Mouse (Mus musculus): ENCODE results near the gene Llgl2. TPM values are rescaled to one million over a fixed set of nuclear protein-coding genes. Genes with fewer than 3 reads are reported as not detected.

Gene Llgl2
- polyA plus RNA-seq, 1 experiment from 2014 or later, result 41.1 TPM

DNA sequence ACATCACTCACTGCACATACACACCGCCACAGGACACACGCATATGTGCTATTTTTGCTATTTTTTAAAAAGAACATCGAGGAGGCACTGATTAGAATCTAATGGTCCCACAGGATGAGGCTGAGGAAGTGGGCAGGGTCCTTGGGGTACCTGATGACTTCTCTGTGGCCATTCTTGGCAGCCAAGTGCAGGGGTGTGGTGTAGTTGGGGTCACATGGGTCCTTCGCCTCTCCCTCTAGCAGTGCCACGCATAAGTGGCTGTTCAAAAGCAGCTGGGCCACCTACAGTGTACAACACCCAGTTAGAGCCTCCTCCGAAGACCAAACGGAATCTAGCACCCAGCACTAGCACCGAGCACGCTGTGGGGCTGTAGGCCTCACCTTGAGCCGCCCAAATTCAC lies 17.7 kb upstream of the Llgl2 start:
- WGBS, result 92% methylated on average over 10 of the region's 10 CpGs
- Histone ChIP-seq H3K27me3 (ENCODE audit: control insufficient read depth, insufficient read depth, low read length) (no peaks in the 10 kb centered on the region), H3K4me1 (ENCODE audit: control insufficient read depth, insufficient read depth, low read length) (peaks cover 29% of the 10 kb centered on the region), H3K9ac (replicated peaks; ENCODE audit: low read depth, low read length) (no peak overlapping the region), H3K27ac (ENCODE audit: low read length) (no peak overlapping the region), H3K4me3 (ENCODE audit: low read depth, low read length) (no peak overlapping the region), H3K4me2 (replicated peaks; ENCODE audit: low read depth, low read length) (no peak overlapping the region), H3K36me3 (ENCODE audit: control insufficient read depth, insufficient read depth, low read length) (peaks cover 54% of the 10 kb centered on the region), H3K9me3 (ENCODE audit: control insufficient read depth, low read depth, low read length) (no peaks in the 10 kb centered on the region)
- no peak for ATAC-seq (ENCODE audit: insufficient number of reproducible peaks, insufficient read depth, low FRiP score, low read depth)

- Histone ChIP-seq H3K36me3 (ENCODE audit: control insufficient read depth, insufficient read depth, low read length) (peaks cover 47% of the 10 kb centered on the region), H3K27me3 (ENCODE audit: control insufficient read depth, insufficient read depth, low read length) (no peaks in the 10 kb centered on the region), H3K9ac (replicated peaks; ENCODE audit: low read depth, low read length) (no peak overlapping the region), H3K9me3 (ENCODE audit: control insufficient read depth, low read depth, low read length) (no peaks in the 10 kb centered on the region), H3K4me3 (ENCODE audit: low read depth, low read length) (no peak overlapping the region), H3K4me2 (replicated peaks; ENCODE audit: low read depth, low read length) (no peak overlapping the region), H3K4me1 (ENCODE audit: control insufficient read depth, insufficient read depth, low read length) (peaks cover 40% of the 10 kb centered on the region), H3K27ac (ENCODE audit: low read length) (peak overlapping the region; percentile 22; the same call in 1 of the 2 replicates)
- WGBS, result 68% methylated on average over 6 of the region's 6 CpGs
- ATAC-seq (ENCODE audit: insufficient number of reproducible peaks, insufficient read depth, low FRiP score, low read depth), result no peak
Observed at GRCm38 (mm10) chr11:115807306-115807705, 16.5 kb upstream of the Llgl2 start.

- H3K27me3 ChIP-seq (ENCODE audit: control insufficient read depth, insufficient read depth, low read length), result no peaks in the 10 kb centered on the region
- ATAC-seq (ENCODE audit: insufficient number of reproducible peaks, insufficient read depth, low FRiP score, low read depth), result no peak
- no peak overlapping the region for H3K4me3 ChIP-seq (ENCODE audit: low read depth, low read length)
- 63% methylated on average over 11 of the region's 11 CpGs for WGBS
- peaks cover 44% of the 10 kb centered on the region for H3K4me1 ChIP-seq (ENCODE audit: control insufficient read depth, insufficient read depth, low read length)
- H3K9me3 ChIP-seq (ENCODE audit: control insufficient read depth, low read depth, low read length), result no peaks in the 10 kb centered on the region
- H3K27ac ChIP-seq (ENCODE audit: low read length), result peak overlapping the region; percentile 68; the same call in 1 of the 2 replicates
- peaks cover 41% of the 10 kb centered on the region for H3K36me3 ChIP-seq (ENCODE audit: control insufficient read depth, insufficient read depth, low read length)
- H3K4me2 ChIP-seq (replicated peaks; ENCODE audit: low read depth, low read length), result no peak overlapping the region
- H3K9ac ChIP-seq (replicated peaks; ENCODE audit: low read depth, low read length), result no peak overlapping the region
Observed at GRCm38 (mm10) chr11:115807971-115808370, 15.9 kb upstream of the Llgl2 start.

DNA sequence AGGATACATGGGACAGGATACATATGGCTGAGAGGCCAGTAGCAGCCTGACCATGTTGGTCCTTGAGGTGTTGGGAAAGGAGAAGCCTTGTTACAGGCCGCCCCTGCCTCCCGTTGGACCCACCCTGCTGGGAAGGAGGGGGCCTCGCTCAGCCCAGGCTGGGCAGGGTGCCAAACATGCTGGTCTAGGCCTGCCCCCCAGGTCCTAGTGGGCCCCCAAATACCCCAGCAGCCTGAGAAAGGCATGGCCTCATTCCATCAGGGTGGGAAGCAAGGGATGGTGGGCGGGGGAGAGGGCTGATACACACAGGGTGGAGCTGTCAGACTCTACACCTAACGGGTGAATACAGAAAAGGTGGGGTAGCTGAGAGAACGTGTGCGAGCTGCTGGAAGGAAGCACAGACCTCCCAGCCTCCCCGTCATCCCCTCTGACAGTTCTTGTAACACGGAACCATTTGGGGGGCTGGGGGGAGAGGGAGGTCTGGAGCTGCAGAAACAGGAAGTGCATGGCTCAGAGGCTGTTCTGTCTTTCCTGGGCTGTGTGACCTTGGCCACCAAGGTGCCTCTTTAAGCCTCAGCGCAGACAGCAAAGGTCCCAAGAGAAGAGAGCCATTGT lies 15.0 kb upstream of the Llgl2 start:
- no peaks in the 10 kb centered on the region for H3K27me3 ChIP-seq (ENCODE audit: control insufficient read depth, insufficient read depth, low read length)
- H3K36me3 ChIP-seq (ENCODE audit: control insufficient read depth, insufficient read depth, low read length), result peaks cover 32% of the 10 kb centered on the region
- peaks cover 44% of the 10 kb centered on the region for H3K4me1 ChIP-seq (ENCODE audit: control insufficient read depth, insufficient read depth, low read length)
- no peak overlapping the region for H3K4me3 ChIP-seq (ENCODE audit: low read depth, low read length)
- no peak overlapping the region; the same call in 1 of the 2 replicates for H3K9ac ChIP-seq (replicated peaks; ENCODE audit: low read depth, low read length)
- peak; percentile 15; the same call in 1 of the 2 replicates for ATAC-seq (ENCODE audit: insufficient number of reproducible peaks, insufficient read depth, low FRiP score, low read depth)
- H3K27ac ChIP-seq (ENCODE audit: low read length), result peak overlapping the region; percentile 68
- no peaks in the 10 kb centered on the region for H3K9me3 ChIP-seq (ENCODE audit: control insufficient read depth, low read depth, low read length)
- peak overlapping the region; percentile 25 for H3K4me2 ChIP-seq (replicated peaks; ENCODE audit: low read depth, low read length)
- WGBS, result 15% methylated on average over 10 of the region's 10 CpGs

- ATAC-seq (ENCODE audit: insufficient number of reproducible peaks, insufficient read depth, low FRiP score, low read depth), result no peak
Observed at GRCm38 (mm10) chr11:115809311-115809781, 14.5 kb upstream of the Llgl2 start.

GRCm38 (mm10) chr11:115810377-115810776 lies 13.5 kb upstream of the Llgl2 start:
- peak overlapping the region; percentile 25 for H3K4me2 ChIP-seq (replicated peaks; ENCODE audit: low read depth, low read length)
- H3K36me3 ChIP-seq (ENCODE audit: control insufficient read depth, insufficient read depth, low read length), result peaks cover 17% of the 10 kb centered on the region; the same call in 1 of the 2 replicates
- peaks cover 46% of the 10 kb centered on the region for H3K4me1 ChIP-seq (ENCODE audit: control insufficient read depth, insufficient read depth, low read length)
- no peaks in the 10 kb centered on the region for H3K27me3 ChIP-seq (ENCODE audit: control insufficient read depth, insufficient read depth, low read length)
- ATAC-seq (ENCODE audit: insufficient number of reproducible peaks, insufficient read depth, low FRiP score, low read depth), result no peak
- peak overlapping the region; percentile 68; the same call in 1 of the 2 replicates for H3K27ac ChIP-seq (ENCODE audit: low read length)
- H3K9me3 ChIP-seq (ENCODE audit: control insufficient read depth, low read depth, low read length), result no peaks in the 10 kb centered on the region
- 54% methylated on average over 14 of the region's 14 CpGs for WGBS
- H3K9ac ChIP-seq (replicated peaks; ENCODE audit: low read depth, low read length), result no peak overlapping the region
- H3K4me3 ChIP-seq (ENCODE audit: low read depth, low read length), result 0 out of 2 replicates have a peak overlapping the region, but pooled peaks have one; percentile 92

More at GRCm38 (mm10) chr11:115809311-115809781, 14.5 kb upstream of the Llgl2 start:
- Histone ChIP-seq H3K9ac (replicated peaks; ENCODE audit: low read depth, low read length) (no peak overlapping the region; the same call in 1 of the 2 replicates), H3K9me3 (ENCODE audit: control insufficient read depth, low read depth, low read length) (no peaks in the 10 kb centered on the region), H3K4me1 (ENCODE audit: control insufficient read depth, insufficient read depth, low read length) (peaks cover 44% of the 10 kb centered on the region), H3K4me2 (replicated peaks; ENCODE audit: low read depth, low read length) (peak overlapping the region; percentile 25), H3K36me3 (ENCODE audit: control insufficient read depth, insufficient read depth, low read length) (peaks cover 27% of the 10 kb centered on the region), H3K27me3 (ENCODE audit: control insufficient read depth, insufficient read depth, low read length) (no peaks in the 10 kb centered on the region), H3K4me3 (ENCODE audit: low read depth, low read length) (no peak overlapping the region), H3K27ac (ENCODE audit: low read length) (peak overlapping the region; percentile 68)
- WGBS, result 44% methylated on average over 8 of the region's 8 CpGs

GRCm38 (mm10) chr11:115811381-115812093 lies 12.3 kb upstream of the Llgl2 start:
- Histone ChIP-seq H3K27me3 (ENCODE audit: control insufficient read depth, insufficient read depth, low read length) (no peaks in the 10 kb centered on the region), H3K4me2 (replicated peaks; ENCODE audit: low read depth, low read length) (peak overlapping the region; percentile 94), H3K9me3 (ENCODE audit: control insufficient read depth, low read depth, low read length) (no peaks in the 10 kb centered on the region), H3K9ac (replicated peaks; ENCODE audit: low read depth, low read length) (no peak overlapping the region), H3K4me1 (ENCODE audit: control insufficient read depth, insufficient read depth, low read length) (peaks cover 50% of the 10 kb centered on the region), H3K4me3 (ENCODE audit: low read depth, low read length) (peak overlapping the region; percentile 92), H3K27ac (ENCODE audit: low read length) (no peak overlapping the region; the same call in 1 of the 2 replicates), H3K36me3 (ENCODE audit: control insufficient read depth, insufficient read depth, low read length) (peaks cover 12% of the 10 kb centered on the region; the same call in 1 of the 2 replicates)
- ATAC-seq (ENCODE audit: insufficient number of reproducible peaks, insufficient read depth, low FRiP score, low read depth), result no peak
- 78% methylated on average over 20 of the region's 20 CpGs for WGBS

DNA sequence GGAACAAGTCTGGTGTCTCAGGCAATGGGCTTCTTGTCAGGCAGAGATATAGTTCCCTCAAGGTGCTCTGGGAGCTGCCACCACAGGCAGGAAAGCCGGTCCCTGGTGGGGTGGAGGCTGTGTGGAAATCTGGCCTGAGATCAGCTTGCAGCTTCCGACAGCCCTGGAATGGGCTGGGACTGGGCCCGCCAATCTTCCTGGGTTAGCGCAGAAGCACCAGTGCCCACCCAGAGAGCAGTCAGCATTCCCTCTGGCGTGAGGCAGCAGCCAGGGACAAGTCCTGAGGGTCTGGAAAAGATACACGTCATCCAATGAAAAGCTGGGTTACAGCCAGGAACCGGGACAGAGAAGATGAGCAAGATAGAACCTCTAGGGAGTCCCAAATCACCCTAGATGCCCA lies 11.8 kb upstream of the Llgl2 start:
- no peaks in the 10 kb centered on the region for H3K9me3 ChIP-seq (ENCODE audit: control insufficient read depth, low read depth, low read length)
- H3K4me2 ChIP-seq (replicated peaks; ENCODE audit: low read depth, low read length), result peak overlapping the region; percentile 94
- H3K27ac ChIP-seq (ENCODE audit: low read length), result no peak overlapping the region; the same call in 1 of the 2 replicates
- H3K4me1 ChIP-seq (ENCODE audit: control insufficient read depth, insufficient read depth, low read length), result peaks cover 50% of the 10 kb centered on the region
- ATAC-seq (ENCODE audit: insufficient number of reproducible peaks, insufficient read depth, low FRiP score, low read depth), result no peak
- WGBS, result 38% methylated on average over 7 of the region's 7 CpGs
- H3K9ac ChIP-seq (replicated peaks; ENCODE audit: low read depth, low read length), result peak overlapping the region; percentile 66
- no peaks in the 10 kb centered on the region for H3K27me3 ChIP-seq (ENCODE audit: control insufficient read depth, insufficient read depth, low read length)
- peak overlapping the region; percentile 92 for H3K4me3 ChIP-seq (ENCODE audit: low read depth, low read length)
- peaks cover 6% of the 10 kb centered on the region; the same call in 1 of the 2 replicates for H3K36me3 ChIP-seq (ENCODE audit: control insufficient read depth, insufficient read depth, low read length)
